Mouse (Mus musculus): Measurements from ENCODE around the gene Sh3bgrl2. TPM values are rescaled to one million over a fixed set of nuclear protein-coding genes. Genes with fewer than 3 reads are reported as not detected.

Sh3bgrl2 gene
- polyA plus RNA-seq, 1 experiment = 23.1 TPM

DNA sequence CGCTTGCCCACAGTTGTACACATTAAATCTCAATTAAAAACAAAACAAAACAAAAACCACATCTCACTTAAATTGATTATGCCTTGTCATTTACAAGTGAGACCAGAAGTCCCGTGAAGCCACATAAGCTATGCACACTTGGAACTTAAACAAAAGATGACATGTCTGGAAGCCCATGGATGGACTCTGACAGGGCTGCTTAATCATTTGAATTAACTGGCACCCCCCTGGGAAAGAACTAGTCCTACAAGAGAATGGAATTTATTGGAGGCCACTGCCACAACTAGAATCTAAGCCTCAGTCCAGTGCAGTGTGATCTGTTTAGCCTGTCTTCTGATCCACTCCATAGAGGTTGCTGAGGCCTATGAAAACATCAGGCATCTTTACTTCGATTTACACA lies 23.2 kb downstream of the Sh3bgrl2 start:
- Histone ChIP-seq H3K9me3 (replicated peaks; ENCODE audit: control insufficient read depth, insufficient read depth, low read length, poor library complexity, severe bottlenecking) (no peaks in the 10 kb centered on the region), H3K36me3 (ENCODE audit: control insufficient read depth, insufficient read depth, low read length, poor library complexity, severe bottlenecking) (no peaks in the 10 kb centered on the region), H3K4me3 (ENCODE audit: low read depth, low read length) (no peak overlapping the region), H3K27ac (ENCODE audit: insufficient read depth, low read length) (no peak overlapping the region), H3K4me1 (ENCODE audit: control insufficient read depth, insufficient read depth, low read length) (no peaks in the 10 kb centered on the region), H3K27me3 (ENCODE audit: control insufficient read depth, insufficient read depth, low read length, poor library complexity, severe bottlenecking) (no peaks in the 10 kb centered on the region), H3K9ac (ENCODE audit: low read depth, poor library complexity, severe bottlenecking) (no peak overlapping the region)
- TF ChIP-seq EP300 (IDR thresholded peaks at IDR 0.05; ENCODE audit: insufficient read depth, low read depth, low read length) = no peak
- no peak for TF ChIP-seq POLR2A (IDR thresholded peaks at IDR 0.05; ENCODE audit: insufficient read depth, low read length)
- TF ChIP-seq CTCF (IDR thresholded peaks at IDR 0.05; ENCODE audit: low read depth, low read length) = no peak

DNA sequence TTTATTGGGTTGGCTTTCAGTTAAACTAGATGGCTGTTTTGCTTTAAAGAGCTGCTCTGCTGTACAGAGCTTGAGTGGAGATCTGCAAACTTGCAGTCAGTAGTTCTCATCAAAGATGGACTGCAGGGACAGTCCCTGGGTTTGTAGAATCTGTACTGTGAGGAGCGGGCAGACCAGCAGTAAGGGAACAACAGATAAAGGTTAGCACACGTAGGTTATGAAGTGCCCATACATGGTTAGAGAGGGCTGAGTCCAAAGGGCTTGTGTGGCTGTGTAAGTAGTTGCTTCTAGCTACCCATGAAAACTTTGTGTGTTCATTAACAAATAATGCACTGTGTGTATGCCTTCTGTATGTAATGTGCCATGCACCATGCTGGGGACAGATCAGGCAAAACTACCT lies 24.2 kb downstream of the Sh3bgrl2 start:
- Histone ChIP-seq H3K27me3 (ENCODE audit: control insufficient read depth, insufficient read depth, low read length, poor library complexity, severe bottlenecking) (no peaks in the 10 kb centered on the region), H3K36me3 (ENCODE audit: control insufficient read depth, insufficient read depth, low read length, poor library complexity, severe bottlenecking) (no peaks in the 10 kb centered on the region), H3K4me3 (ENCODE audit: low read depth, low read length) (no peak overlapping the region), H3K9ac (ENCODE audit: low read depth, poor library complexity, severe bottlenecking) (no peak overlapping the region), H3K9me3 (replicated peaks; ENCODE audit: control insufficient read depth, insufficient read depth, low read length, poor library complexity, severe bottlenecking) (no peaks in the 10 kb centered on the region), H3K27ac (ENCODE audit: insufficient read depth, low read length) (no peak overlapping the region), H3K4me1 (ENCODE audit: control insufficient read depth, insufficient read depth, low read length) (no peaks in the 10 kb centered on the region)
- TF ChIP-seq EP300 (IDR thresholded peaks at IDR 0.05; ENCODE audit: insufficient read depth, low read depth, low read length) (no peak), POLR2A (IDR thresholded peaks at IDR 0.05; ENCODE audit: insufficient read depth, low read length) (no peak), CTCF (IDR thresholded peaks at IDR 0.05; ENCODE audit: low read depth, low read length) (no peak)

DNA sequence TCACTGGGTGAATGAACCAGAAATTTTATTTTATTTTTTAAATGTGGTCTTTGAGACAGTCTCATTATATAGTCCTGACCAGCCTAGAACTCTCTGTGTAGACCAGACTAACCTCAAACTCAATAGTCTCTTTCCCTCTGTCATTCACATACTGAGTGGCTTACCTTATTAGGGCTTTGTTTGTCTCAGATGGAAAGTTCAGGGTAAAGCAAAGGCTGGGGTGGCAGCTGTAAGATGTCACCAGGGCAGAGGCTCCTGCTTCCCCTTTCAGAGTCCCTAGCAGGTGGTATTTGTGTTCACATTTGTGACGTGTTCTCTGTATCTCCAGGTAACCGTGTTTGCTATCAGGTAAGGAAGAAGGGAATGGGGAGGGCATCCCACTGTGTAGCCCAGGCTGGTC lies 24.7 kb downstream of the Sh3bgrl2 start:
- Histone ChIP-seq H3K36me3 (ENCODE audit: control insufficient read depth, insufficient read depth, low read length, poor library complexity, severe bottlenecking) (no peaks in the 10 kb centered on the region), H3K9me3 (replicated peaks; ENCODE audit: control insufficient read depth, insufficient read depth, low read length, poor library complexity, severe bottlenecking) (no peaks in the 10 kb centered on the region), H3K4me3 (ENCODE audit: low read depth, low read length) (no peak overlapping the region), H3K4me1 (ENCODE audit: control insufficient read depth, insufficient read depth, low read length) (no peaks in the 10 kb centered on the region), H3K27ac (ENCODE audit: insufficient read depth, low read length) (no peak overlapping the region), H3K9ac (ENCODE audit: low read depth, poor library complexity, severe bottlenecking) (no peak overlapping the region), H3K27me3 (ENCODE audit: control insufficient read depth, insufficient read depth, low read length, poor library complexity, severe bottlenecking) (no peaks in the 10 kb centered on the region)
- TF ChIP-seq POLR2A (IDR thresholded peaks at IDR 0.05; ENCODE audit: insufficient read depth, low read length) (no peak), EP300 (IDR thresholded peaks at IDR 0.05; ENCODE audit: insufficient read depth, low read depth, low read length) (no peak), CTCF (IDR thresholded peaks at IDR 0.05; ENCODE audit: low read depth, low read length) (no peak)

DNA sequence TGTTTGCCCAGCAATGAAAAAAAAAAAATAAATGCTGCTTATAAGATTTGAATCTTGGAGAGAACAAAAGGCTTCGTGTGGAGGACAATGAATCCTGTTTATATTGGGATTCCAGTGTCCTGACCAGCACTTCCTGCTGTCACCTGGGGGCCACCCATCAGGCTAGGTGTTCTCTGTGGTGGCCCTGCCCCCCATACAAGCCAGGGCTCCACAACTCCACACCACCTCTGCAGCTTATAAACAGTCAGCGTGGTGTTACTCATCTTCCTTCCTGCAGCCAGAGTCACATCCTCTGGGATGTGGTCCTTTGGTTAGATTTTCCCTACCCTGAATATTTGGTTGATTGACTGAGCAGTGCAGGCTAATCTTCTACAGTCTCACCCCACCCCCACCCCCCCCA lies 25.5 kb downstream of the Sh3bgrl2 start:
- no peak overlapping the region for H3K27ac ChIP-seq (ENCODE audit: insufficient read depth, low read length)
- TF ChIP-seq EP300 (IDR thresholded peaks at IDR 0.05; ENCODE audit: insufficient read depth, low read depth, low read length) (no peak), CTCF (IDR thresholded peaks at IDR 0.05; ENCODE audit: low read depth, low read length) (no peak), POLR2A (IDR thresholded peaks at IDR 0.05; ENCODE audit: insufficient read depth, low read length) (no peak)
- H3K4me3 ChIP-seq (ENCODE audit: low read depth, low read length) = no peak overlapping the region
- H3K9me3 ChIP-seq (replicated peaks; ENCODE audit: control insufficient read depth, insufficient read depth, low read length, poor library complexity, severe bottlenecking) = no peaks in the 10 kb centered on the region
- no peaks in the 10 kb centered on the region for H3K36me3 ChIP-seq (ENCODE audit: control insufficient read depth, insufficient read depth, low read length, poor library complexity, severe bottlenecking)
- H3K4me1 ChIP-seq (ENCODE audit: control insufficient read depth, insufficient read depth, low read length) = no peaks in the 10 kb centered on the region
- no peaks in the 10 kb centered on the region for H3K27me3 ChIP-seq (ENCODE audit: control insufficient read depth, insufficient read depth, low read length, poor library complexity, severe bottlenecking)
- no peak overlapping the region for H3K9ac ChIP-seq (ENCODE audit: low read depth, poor library complexity, severe bottlenecking)

DNA sequence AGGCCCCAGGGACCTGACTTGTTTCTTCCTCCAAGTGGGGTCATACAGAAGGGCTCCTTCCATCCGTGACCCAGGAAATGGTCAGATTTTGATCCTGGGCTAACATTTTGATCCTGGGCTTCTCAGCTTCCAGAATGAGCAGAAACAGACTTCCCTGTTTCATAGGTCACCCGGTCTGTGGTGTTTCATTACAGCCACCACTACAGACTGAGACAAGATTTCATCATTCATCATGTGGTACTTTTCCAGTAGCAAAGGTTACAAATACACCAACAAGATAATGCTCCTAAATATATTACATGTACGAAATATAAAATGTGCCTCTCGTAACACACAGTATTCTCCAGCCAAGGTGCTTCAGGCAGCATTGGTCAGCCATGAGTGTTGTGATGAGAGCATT lies 27.3 kb downstream of the Sh3bgrl2 start:
- Histone ChIP-seq H3K36me3 (ENCODE audit: control insufficient read depth, insufficient read depth, low read length, poor library complexity, severe bottlenecking) (no peaks in the 10 kb centered on the region), H3K9ac (ENCODE audit: low read depth, poor library complexity, severe bottlenecking) (no peak overlapping the region), H3K4me3 (ENCODE audit: low read depth, low read length) (no peak overlapping the region), H3K4me1 (ENCODE audit: control insufficient read depth, insufficient read depth, low read length) (no peaks in the 10 kb centered on the region), H3K9me3 (replicated peaks; ENCODE audit: control insufficient read depth, insufficient read depth, low read length, poor library complexity, severe bottlenecking) (no peaks in the 10 kb centered on the region), H3K27ac (ENCODE audit: insufficient read depth, low read length) (no peak overlapping the region), H3K27me3 (ENCODE audit: control insufficient read depth, insufficient read depth, low read length, poor library complexity, severe bottlenecking) (no peaks in the 10 kb centered on the region)
- TF ChIP-seq CTCF (IDR thresholded peaks at IDR 0.05; ENCODE audit: low read depth, low read length) (no peak), EP300 (IDR thresholded peaks at IDR 0.05; ENCODE audit: insufficient read depth, low read depth, low read length) (no peak), POLR2A (IDR thresholded peaks at IDR 0.05; ENCODE audit: insufficient read depth, low read length) (no peak)

DNA sequence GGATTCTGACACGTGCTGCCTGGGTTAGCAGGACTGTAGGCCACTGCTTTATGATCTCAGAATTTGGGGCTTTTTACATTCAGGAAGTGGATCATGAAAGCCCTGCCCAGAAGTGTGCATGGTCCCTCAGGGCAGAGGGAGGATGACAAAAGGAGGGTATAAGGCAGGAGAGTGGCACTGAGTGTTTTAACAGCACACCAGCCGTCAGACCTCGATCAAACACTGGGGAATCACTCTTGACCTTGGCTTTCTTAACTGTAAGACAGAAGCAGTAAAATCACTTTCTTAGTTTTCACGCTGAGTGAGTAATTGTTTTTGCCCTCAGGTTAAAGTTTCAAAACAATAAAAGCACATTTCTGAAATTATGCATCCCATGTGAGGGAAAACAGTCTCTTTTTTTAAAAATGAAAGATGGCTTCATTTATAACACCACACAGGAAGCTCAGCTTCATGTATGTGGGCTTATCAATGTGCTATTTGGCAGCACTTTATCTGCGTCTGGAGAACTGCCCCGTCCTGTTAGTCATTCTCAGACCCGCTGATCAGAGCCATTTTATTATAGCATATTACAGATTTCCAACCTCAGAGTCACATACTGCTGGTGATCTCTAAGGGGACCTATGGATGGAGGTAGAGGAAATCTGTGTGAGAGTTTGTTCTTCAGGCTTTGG lies 28.0 kb downstream of the Sh3bgrl2 start:
- Histone ChIP-seq H3K4me3 (ENCODE audit: low read depth, low read length) (no peak overlapping the region), H3K9ac (ENCODE audit: low read depth, poor library complexity, severe bottlenecking) (no peak overlapping the region), H3K36me3 (ENCODE audit: control insufficient read depth, insufficient read depth, low read length, poor library complexity, severe bottlenecking) (no peaks in the 10 kb centered on the region), H3K9me3 (replicated peaks; ENCODE audit: control insufficient read depth, insufficient read depth, low read length, poor library complexity, severe bottlenecking) (no peaks in the 10 kb centered on the region), H3K27ac (ENCODE audit: insufficient read depth, low read length) (no peak overlapping the region), H3K4me1 (ENCODE audit: control insufficient read depth, insufficient read depth, low read length) (no peaks in the 10 kb centered on the region), H3K27me3 (ENCODE audit: control insufficient read depth, insufficient read depth, low read length, poor library complexity, severe bottlenecking) (no peaks in the 10 kb centered on the region)
- TF ChIP-seq CTCF (IDR thresholded peaks at IDR 0.05; ENCODE audit: low read depth, low read length) (no peak), EP300 (IDR thresholded peaks at IDR 0.05; ENCODE audit: insufficient read depth, low read depth, low read length) (no peak), POLR2A (IDR thresholded peaks at IDR 0.05; ENCODE audit: insufficient read depth, low read length) (no peak)

Measured in ES-Bruce4 (cell line).